Mouse (Mus musculus) limb, embryonic 15.5 days (tissue): ENCODE results near the gene 2900026A02Rik. TPM values are rescaled to one million over a fixed set of nuclear protein-coding genes. Genes with fewer than 3 reads are reported as not detected.

ENCODE experiments used
- ATAC-seq: fragments of 200-750 bp; cut with Nextera tagmentation; 2 replicates; pipeline ENCODE4 v1.8.0; 2017; ENCODE audit warnings: low read depth, moderate TSS enrichment; ENCODE audit not compliant: insufficient number of reproducible peaks, low FRiP score, low TSS enrichment
- H3K27ac ChIP-seq: fragments of 300-500 bp; sonication (generic); 2 replicates; pipeline ENCODE4 v1.5.1; 2015; ENCODE audit warnings: moderate library complexity, mild to moderate bottlenecking, inconsistent platforms
- H3K27me3 ChIP-seq: fragments of 300-500 bp; sonication (generic); 2 replicates; pipeline ENCODE4 v1.6.1; 2015; ENCODE audit warnings: inconsistent platforms
- H3K36me3 ChIP-seq: fragments of 300-500 bp; sonication (generic); 2 replicates; pipeline ENCODE4 v1.6.1; 2015; ENCODE audit warnings: inconsistent platforms
- H3K4me1 ChIP-seq: fragments of 300-500 bp; sonication (generic); 2 replicates; pipeline ENCODE4 v1.6.1; 2015; ENCODE audit warnings: inconsistent platforms
- H3K4me2 ChIP-seq: fragments of 300-500 bp; sonication (generic); 2 replicates; pipeline ENCODE4 v1.6.1; 2015; ENCODE audit warnings: mild to moderate bottlenecking, inconsistent platforms
- H3K4me3 ChIP-seq: fragments of 300-500 bp; sonication (generic); 2 replicates; pipeline ENCODE4 v1.5.1; 2015; ENCODE audit warnings: mild to moderate bottlenecking, inconsistent platforms
- H3K9ac ChIP-seq: fragments of 300-500 bp; sonication (generic); 2 replicates; pipeline ENCODE4 v1.6.1; 2015; ENCODE audit warnings: inconsistent platforms
- H3K9me3 ChIP-seq: fragments of 300-500 bp; sonication (generic); 2 replicates; pipeline ENCODE4 v1.6.1; 2016; ENCODE audit warnings: inconsistent platforms
- WGBS: fragments of 180-500 bp; shearing (Covaris S2); methylation state at CpG from one replicate; pipeline ENCODE4 v1.1.7; 2015; 5-methylcytosine and 5-hydroxymethylcytosine counted together
- polyA plus RNA-seq: library from polyadenylated mRNA; unstranded; fragments of >200 nt; fragmentation: Nextera tagmentation; extraction: Ambion mirVana; gene quantifications from 2 replicates; pipeline ENCODE4 v1.2.1, GENCODE M21; 2015

The 2900026A02Rik gene
- polyA plus RNA-seq, 1 experiment from 2014 or later, result 14.2 TPM

DNA sequence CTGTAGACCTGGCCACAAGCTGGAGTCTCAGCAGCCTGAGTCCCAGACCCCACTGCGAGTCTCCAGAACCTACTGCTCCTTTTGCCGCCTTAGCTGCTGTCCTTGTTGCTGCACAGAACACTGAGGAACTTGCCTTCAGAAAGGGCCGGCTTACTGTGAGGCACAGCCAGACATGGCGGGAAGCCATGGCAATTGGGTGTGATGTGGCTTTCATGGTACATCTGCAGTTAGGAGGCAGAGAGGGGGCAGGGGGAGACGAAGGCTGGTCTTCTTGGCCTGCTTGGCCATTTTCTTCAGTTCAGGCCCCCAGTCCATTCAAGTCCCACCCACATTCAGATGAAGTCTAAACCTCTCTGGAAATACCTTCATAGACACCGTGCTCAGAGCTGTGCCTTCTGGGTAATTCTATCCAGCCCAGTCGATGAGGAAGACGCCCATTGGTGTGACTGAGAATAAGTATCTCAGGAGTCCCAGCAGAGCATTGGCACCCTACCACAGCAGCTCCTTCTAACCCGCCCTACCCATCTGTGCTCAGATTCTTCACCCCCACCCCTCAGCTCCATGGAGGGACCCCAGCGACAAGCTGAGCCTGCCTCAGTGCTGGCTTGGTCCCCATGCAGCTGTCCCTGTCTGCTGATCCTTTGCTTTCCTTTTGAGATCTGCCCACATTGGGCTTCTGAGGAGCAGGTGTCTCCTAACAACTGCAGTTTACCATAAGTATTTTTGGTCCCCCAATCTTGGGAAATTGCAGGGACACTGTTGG lies 175.3 kb downstream of the 2900026A02Rik start:
- Histone ChIP-seq H3K27ac (no peak overlapping the region), H3K9me3 (no peaks in the 10 kb centered on the region), H3K4me1 (0 out of 2 replicates have a peak, but pooled peaks cover 9% of the 10 kb centered on the region), H3K4me3 (no peak overlapping the region), H3K4me2 (no peak overlapping the region), H3K9ac (no peak overlapping the region), H3K27me3 (no peaks in the 10 kb centered on the region), H3K36me3 (no peaks in the 10 kb centered on the region)
- 74% methylated on average over 10 of the region's 10 CpGs for WGBS
- 0 out of 2 replicates have a peak, but pooled peaks have one; percentile 36 for ATAC-seq

GRCm38 (mm10) chr5:113043531-113043930 lies 177.5 kb downstream of the 2900026A02Rik start:
- Histone ChIP-seq H3K27me3 (no peaks in the 10 kb centered on the region), H3K4me1 (0 out of 2 replicates have a peak, but pooled peaks cover 10% of the 10 kb centered on the region), H3K4me3 (no peak overlapping the region), H3K36me3 (no peaks in the 10 kb centered on the region), H3K4me2 (no peak overlapping the region), H3K27ac (no peak overlapping the region), H3K9me3 (no peaks in the 10 kb centered on the region), H3K9ac (no peak overlapping the region)
- 86% methylated on average over 8 of the region's 8 CpGs for WGBS
- ATAC-seq, result no peak

- no peaks in the 10 kb centered on the region for H3K27me3 ChIP-seq
- H3K4me2 ChIP-seq, result no peak overlapping the region
- no peak overlapping the region for H3K4me3 ChIP-seq
- H3K4me1 ChIP-seq, result peaks cover 11% of the 10 kb centered on the region; the same call in 1 of the 2 replicates
- WGBS, result 17% methylated on average over 5 of the region's 5 CpGs
- no peaks in the 10 kb centered on the region for H3K9me3 ChIP-seq
- no peak overlapping the region for H3K27ac ChIP-seq
- H3K36me3 ChIP-seq, result no peaks in the 10 kb centered on the region
- H3K9ac ChIP-seq, result no peak overlapping the region
- peak; percentile 16; the same call in 1 of the 2 replicates for ATAC-seq
These were observed 179.4 kb downstream of the 2900026A02Rik start for GRCm38 (mm10) chr5:113041567-113042071.

GRCm38 (mm10) chr5:113040776-113041175 lies 180.3 kb downstream of the 2900026A02Rik start:
- ATAC-seq, result no peak

GRCm38 (mm10) chr5:113038601-113039000 lies 182.4 kb downstream of the 2900026A02Rik start:
- H3K27ac ChIP-seq, result no peak overlapping the region
- H3K36me3 ChIP-seq, result no peaks in the 10 kb centered on the region
- no peak for ATAC-seq
- no peak overlapping the region for H3K4me2 ChIP-seq
- H3K9me3 ChIP-seq, result no peaks in the 10 kb centered on the region
- no peaks in the 10 kb centered on the region for H3K27me3 ChIP-seq
- H3K9ac ChIP-seq, result no peak overlapping the region
- peaks cover 32% of the 10 kb centered on the region for H3K4me1 ChIP-seq
- WGBS, result 80% methylated on average over 6 of the region's 6 CpGs
- H3K4me3 ChIP-seq, result no peak overlapping the region

More at GRCm38 (mm10) chr5:113040776-113041175, 180.3 kb downstream of the 2900026A02Rik start:
- 44% methylated on average over 6 of the region's 6 CpGs for WGBS
- H3K4me1 ChIP-seq, result peaks cover 19% of the 10 kb centered on the region
- no peak overlapping the region for H3K4me2 ChIP-seq
- H3K9me3 ChIP-seq, result no peaks in the 10 kb centered on the region
- no peak overlapping the region for H3K27ac ChIP-seq
- H3K4me3 ChIP-seq, result no peak overlapping the region
- H3K36me3 ChIP-seq, result no peaks in the 10 kb centered on the region
- H3K27me3 ChIP-seq, result no peaks in the 10 kb centered on the region
- no peak overlapping the region for H3K9ac ChIP-seq

Other genes starting within 250 kb of the 2900026A02Rik start
- 7.2 and 7.8 TPM in 2 replicates for gene Grk3, start 205.4 kb downstream of the 2900026A02Rik start, polyA plus RNA-seq
- not detected in 2 replicates for gene Crybb2, start 151.1 kb downstream of the 2900026A02Rik start, polyA plus RNA-seq
- gene Crybb3, start 139.7 kb downstream of the 2900026A02Rik start, polyA plus RNA-seq, result 1.0 and 1.8 TPM in 2 replicates
- 0.28 and 0.61 TPM in 2 replicates for gene Tmem211, start 5.7 kb upstream of the 2900026A02Rik start, polyA plus RNA-seq
- gene Sgsm1, start 89.5 kb upstream of the 2900026A02Rik start, polyA plus RNA-seq, result 2.0 and 2.1 TPM in 2 replicates
- not detected in 2 replicates for gene Aym1, start 136.1 kb upstream of the 2900026A02Rik start, polyA plus RNA-seq